Mouse (Mus musculus) midbrain, postnatal 0 days (tissue): Measurements from ENCODE around the gene Baiap2l2. TPM values are rescaled to one million over a fixed set of nuclear protein-coding genes. Genes with fewer than 3 reads are reported as not detected.
A peak's percentile ranks its signal among the peaks of the same experiment; 100 is the strongest.

ENCODE experiments used
- ATAC-seq: fragments of 200-750 bp; cut with Nextera tagmentation; 2 replicates; pipeline ENCODE4 v1.8.0; 2017; ENCODE audit warnings: moderate number of reproducible peaks, mild to moderate bottlenecking, moderate TSS enrichment, moderate library complexity; ENCODE audit not compliant: low FRiP score
- DNase-seq: peaks from one replicate; pipeline ENCODE4 v3.0.0-alpha.2; 2015; ENCODE audit warnings: low spot score
- H3K27ac ChIP-seq: fragments of 300-500 bp; sonication (generic); 2 replicates; pipeline ENCODE4 v1.5.1; 2014; ENCODE audit warnings: low read depth, mild to moderate bottlenecking, low read length, mixed read lengths
- H3K27me3 ChIP-seq: fragments of 300-500 bp; sonication (generic); 2 replicates; pipeline ENCODE4 v1.6.1; 2014; ENCODE audit warnings: low read length, control low read depth, mixed read lengths; ENCODE audit not compliant: insufficient read depth
- H3K36me3 ChIP-seq: fragments of 300-500 bp; sonication (generic); 2 replicates; pipeline ENCODE4 v1.6.1; 2014; ENCODE audit warnings: low read length, control low read depth, mixed read lengths; ENCODE audit not compliant: insufficient read depth
- H3K4me1 ChIP-seq: fragments of 300-500 bp; sonication (generic); 2 replicates; pipeline ENCODE4 v1.6.1; 2014; ENCODE audit warnings: mild to moderate bottlenecking, control low read depth, antibody characterized with exemption, low read length, mixed read lengths; ENCODE audit not compliant: insufficient read depth
- H3K4me2 ChIP-seq: fragments of 300-500 bp; sonication (generic); 2 replicates; pipeline ENCODE4 v1.6.1; 2014; ENCODE audit warnings: low read depth, mild to moderate bottlenecking, low read length, mixed read lengths; ENCODE audit not compliant: poor library complexity, severe bottlenecking
- H3K4me3 ChIP-seq: fragments of 300-500 bp; sonication (generic); 2 replicates; pipeline ENCODE4 v1.5.1; 2014; ENCODE audit warnings: low read depth, mild to moderate bottlenecking, low read length, moderate library complexity
- H3K9ac ChIP-seq: fragments of 300-500 bp; sonication (generic); replicated peaks from 2 replicates; pipeline ENCODE4 v1.6.1; 2014; ENCODE audit warnings: mild to moderate bottlenecking, low read length, moderate library complexity, mixed read lengths; ENCODE audit not compliant: poor library complexity, severe bottlenecking
- H3K9me3 ChIP-seq: fragments of 300-500 bp; sonication (generic); 2 replicates; pipeline ENCODE4 v1.6.1; 2016; ENCODE audit warnings: low read length, control low read depth
- CTCF ChIP-seq: IDR thresholded peaks from 2 replicates; pipeline ENCODE4 v1.5.1; 2016; ENCODE audit warnings: antibody characterized with exemption, mild to moderate bottlenecking
- WGBS: fragments of 180-500 bp; shearing (Covaris S2); extraction: QIAGEN DNeasy Blood & Tissue Kit; methylation state at CpG from one replicate; pipeline ENCODE4 v1.1.7; 2014; 5-methylcytosine and 5-hydroxymethylcytosine counted together
- polyA plus RNA-seq: library from polyadenylated mRNA; unstranded; fragments of >200 nt; fragmentation: Nextera tagmentation; extraction: Ambion mirVana; gene quantifications from 2 replicates; pipeline ENCODE4 v1.2.1, GENCODE M21; 2015
- total RNA-seq: library from RNA; depleted of rRNA; stranded (reverse); fragments of >200 nt; gene quantifications from 2 replicates; pipeline ENCODE4 v1.2.3, GENCODE M21; 2014

Gene Baiap2l2
- total and polyA plus RNA-seq, 2 experiments from 2014 or later, result 3.1 to 8.5 TPM

- no peaks in the 10 kb centered on the region for H3K27me3 ChIP-seq
- H3K27ac ChIP-seq, result no peak overlapping the region
- no peak for TF ChIP-seq CTCF
- WGBS, result 68% methylated on average over 7 of the region's 7 CpGs
- H3K4me1 ChIP-seq, result no peaks in the 10 kb centered on the region
- no peak overlapping the region for H3K4me2 ChIP-seq
- H3K9me3 ChIP-seq, result no peaks in the 10 kb centered on the region
- peaks cover 60% of the 10 kb centered on the region for H3K36me3 ChIP-seq
- ATAC-seq (no peak), DNase-seq (no peak)
- H3K4me3 ChIP-seq, result no peak overlapping the region
- 0 out of 2 replicates have a peak overlapping the region, but pooled peaks have one; percentile 24 for H3K9ac ChIP-seq
Observed at GRCm38 (mm10) chr15:79244071-79244893, 41.1 kb downstream of the Baiap2l2 start.

DNA sequence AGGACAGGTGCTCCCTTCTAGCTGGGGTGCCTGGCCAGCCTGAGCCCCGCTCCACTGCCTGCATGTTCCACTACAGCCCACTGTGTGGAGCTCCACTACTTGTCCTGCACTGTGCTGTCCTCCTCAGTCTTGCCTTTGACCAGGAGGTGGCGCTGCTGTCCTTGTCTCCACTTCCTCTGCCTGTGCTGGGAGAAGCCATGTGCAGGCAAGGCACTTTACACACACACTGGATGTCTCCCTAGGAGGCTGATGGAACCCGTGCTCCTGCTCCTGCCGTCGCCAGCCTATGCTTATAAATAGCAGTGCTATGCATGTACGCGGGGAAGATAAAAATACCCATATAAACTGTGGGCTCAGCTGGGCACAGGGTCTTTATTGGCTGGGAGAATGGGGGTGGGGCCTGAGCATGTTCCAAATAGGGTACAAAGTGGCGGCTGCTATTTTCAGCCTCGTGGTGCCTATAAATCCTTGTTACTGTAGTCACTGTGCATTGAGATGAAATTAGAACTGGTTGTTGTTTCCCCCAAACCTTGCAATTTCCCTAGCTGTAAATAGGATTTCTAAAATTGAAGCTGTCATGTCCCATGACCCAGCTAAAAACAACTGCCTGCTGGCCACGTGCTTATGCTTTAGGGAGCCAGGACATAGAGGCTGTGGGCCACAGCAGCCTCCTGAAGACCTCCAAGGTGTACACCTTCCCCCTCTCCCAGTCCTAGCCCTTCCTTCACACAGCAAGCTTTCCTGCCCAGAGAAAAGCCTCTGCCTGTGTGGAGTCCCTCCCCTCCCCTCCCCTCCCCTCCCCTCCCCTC, 41.9 kb downstream of the Baiap2l2 start:
- Histone ChIP-seq H3K27me3 (no peaks in the 10 kb centered on the region), H3K9me3 (no peaks in the 10 kb centered on the region), H3K9ac (0 out of 2 replicates have a peak overlapping the region, but pooled peaks have one; percentile 24), H3K4me1 (no peaks in the 10 kb centered on the region), H3K36me3 (peaks cover 58% of the 10 kb centered on the region), H3K27ac (peak overlapping the region; percentile 47; the same call in 1 of the 2 replicates), H3K4me2 (peak overlapping the region; percentile 26; the same call in 1 of the 2 replicates), H3K4me3 (no peak overlapping the region)
- peak; percentile 100 for TF ChIP-seq CTCF
- ATAC-seq, result peak; percentile 97
- peak; percentile 95 for DNase-seq
- 15% methylated on average over 10 of the region's 10 CpGs for WGBS

DNA sequence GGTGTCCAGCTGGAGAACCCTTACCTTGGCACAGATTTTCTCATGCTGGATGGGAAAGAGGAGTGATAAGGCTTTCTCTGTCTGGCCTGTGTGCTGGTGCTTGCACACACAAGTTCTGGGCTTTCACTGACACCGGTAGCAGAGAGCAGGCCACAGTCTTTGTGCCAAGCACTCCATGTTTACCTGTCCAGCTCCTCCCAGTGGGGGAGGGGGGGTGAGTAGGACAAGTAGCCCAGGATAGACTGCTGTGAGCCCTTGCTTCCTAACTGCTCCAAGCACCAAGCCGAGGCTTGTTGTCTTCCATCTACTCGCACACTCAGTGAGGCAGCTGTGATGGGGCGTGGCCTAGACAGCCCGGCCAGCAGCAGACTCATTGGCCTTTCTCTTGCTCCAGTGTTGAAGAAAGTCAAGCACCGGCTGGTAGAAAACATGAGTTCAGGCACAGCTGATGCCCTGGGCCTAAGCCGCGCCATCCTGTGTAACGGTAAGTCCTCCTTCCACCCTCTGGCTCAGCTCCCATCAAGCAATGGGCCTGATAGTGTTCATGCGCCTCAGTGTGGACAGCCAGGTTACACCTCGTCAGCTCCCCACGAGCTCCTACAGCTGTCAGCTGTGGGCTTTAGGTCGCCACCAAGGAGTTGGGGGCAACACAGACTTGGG, 42.6 kb downstream of the Baiap2l2 start:
- DNase-seq, result no peak
- H3K9ac ChIP-seq, result no peak overlapping the region
- H3K4me3 ChIP-seq, result no peak overlapping the region
- peak overlapping the region; percentile 43; the same call in 1 of the 2 replicates for H3K27ac ChIP-seq
- H3K4me1 ChIP-seq, result no peaks in the 10 kb centered on the region
- H3K9me3 ChIP-seq, result no peaks in the 10 kb centered on the region
- no peaks in the 10 kb centered on the region for H3K27me3 ChIP-seq
- no peak for TF ChIP-seq CTCF
- ATAC-seq, result peak; percentile 4; the same call in 1 of the 2 replicates
- no peak overlapping the region for H3K4me2 ChIP-seq
- peaks cover 52% of the 10 kb centered on the region for H3K36me3 ChIP-seq
- WGBS, result 75% methylated on average over 13 of the region's 13 CpGs

DNA sequence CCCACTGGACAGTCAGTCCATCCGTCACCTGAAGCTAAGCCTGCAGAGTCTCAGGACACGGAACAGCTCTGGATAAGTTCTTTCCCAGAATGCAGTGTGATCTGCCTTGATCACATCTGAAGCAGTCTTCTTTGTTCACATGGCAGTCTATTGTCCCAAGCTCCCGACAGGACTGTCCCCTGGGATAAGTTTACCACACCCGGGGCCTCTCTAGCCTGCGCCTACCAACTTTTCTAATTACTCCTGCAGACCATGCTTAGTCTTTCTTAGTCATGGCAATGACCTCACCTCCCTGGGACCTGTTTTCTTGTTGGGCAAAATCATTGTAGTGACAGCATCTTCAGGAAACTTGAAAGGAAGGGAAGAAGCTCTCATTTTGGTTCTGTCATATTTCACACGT, 47.3 kb downstream of the Baiap2l2 start:
- 77% methylated on average over 6 of the region's 6 CpGs for WGBS
- Histone ChIP-seq H3K9ac (no peak overlapping the region), H3K4me1 (no peaks in the 10 kb centered on the region), H3K4me3 (no peak overlapping the region), H3K27me3 (no peaks in the 10 kb centered on the region), H3K9me3 (no peaks in the 10 kb centered on the region), H3K4me2 (no peak overlapping the region), H3K36me3 (peaks cover 36% of the 10 kb centered on the region), H3K27ac (no peak overlapping the region)
- no peak for TF ChIP-seq CTCF
- DNase-seq, result no peak
- ATAC-seq, result no peak

DNA sequence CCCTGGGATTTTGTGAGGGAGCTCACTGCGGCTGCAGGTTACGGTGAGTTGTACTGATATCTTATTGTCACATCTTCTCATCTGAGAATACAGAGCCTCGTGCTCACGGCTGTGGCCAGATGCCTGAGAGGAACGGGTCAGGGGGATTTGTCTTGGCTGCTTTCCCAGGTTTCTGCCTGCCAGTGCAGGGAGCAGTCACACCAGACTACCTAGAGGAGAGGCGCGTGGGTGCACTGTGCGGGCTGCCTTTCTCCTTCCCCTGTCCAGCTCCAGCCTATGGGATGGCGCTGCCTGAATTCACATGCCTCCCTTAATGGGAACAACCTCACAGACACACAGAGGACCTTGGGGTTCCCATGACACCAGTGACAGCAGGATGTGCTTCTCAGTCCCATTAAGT, 50.1 kb downstream of the Baiap2l2 start:
- H3K4me3 ChIP-seq, result no peak overlapping the region
- H3K4me1 ChIP-seq, result no peaks in the 10 kb centered on the region
- H3K27me3 ChIP-seq, result no peaks in the 10 kb centered on the region
- no peak overlapping the region for H3K9ac ChIP-seq
- no peak overlapping the region for H3K4me2 ChIP-seq
- no peak for ATAC-seq
- H3K9me3 ChIP-seq, result no peaks in the 10 kb centered on the region
- no peak for DNase-seq
- WGBS, result 77% methylated on average over 9 of the region's 9 CpGs
- peaks cover 34% of the 10 kb centered on the region for H3K36me3 ChIP-seq
- TF ChIP-seq CTCF, result no peak
- H3K27ac ChIP-seq, result no peak overlapping the region
